Mouse (Mus musculus) MEL (cell line): ENCODE data around the gene Slc38a4.

Source experiments
- CHD2 ChIP-seq: IDR thresholded peaks from 2 replicates; pipeline ENCODE4 v1.6.1; 2011; ENCODE audit warnings: low read length, improper control_type of control experiment
- CTCF ChIP-seq, 3 experiments: IDR thresholded peaks in 2 of 3; conservative IDR thresholded peaks in 1 of 3; 2 replicates each; pipeline ENCODE4 v1.5.1; 2011 to 2012; ENCODE audit warnings: low read length in 3 of 3, low read depth in 2 of 3, mild to moderate bottlenecking in 2 of 3, improper control_type of control experiment in 1 of 3, inconsistent platforms in 1 of 3, mixed read lengths in 1 of 3, moderate library complexity in 1 of 3; ENCODE audit not compliant: control insufficient read depth in 1 of 3, insufficient read depth in 1 of 3, poor library complexity in 1 of 3, severe bottlenecking in 1 of 3
- EP300 ChIP-seq, 2 experiments: IDR thresholded peaks; 2 replicates each; pipeline ENCODE4 v1.6.1; 2011; ENCODE audit warnings: improper control_type of control experiment in 2 of 2, low read length in 2 of 2, low read depth in 1 of 2, mild to moderate bottlenecking in 1 of 2
- GABPA ChIP-seq: IDR thresholded peaks from 2 replicates; pipeline ENCODE4 v1.6.1; 2012; ENCODE audit warnings: low read depth, mild to moderate bottlenecking, inconsistent platforms, low read length, improper control_type of control experiment, moderate library complexity
- NRF1 ChIP-seq: IDR thresholded peaks from 2 replicates; pipeline ENCODE4 v1.6.1; 2014; ENCODE audit warnings: low read depth, mild to moderate bottlenecking, inconsistent platforms, low read length, improper control_type of control experiment, moderate library complexity; ENCODE audit not compliant: poor library complexity, insufficient read depth, severe bottlenecking
- POLR2A ChIP-seq, 2 experiments: IDR thresholded peaks; 2 replicates each; pipeline ENCODE4 v1.6.1; 2011 to 2012; ENCODE audit warnings: low read length in 2 of 2, mild to moderate bottlenecking in 2 of 2, control low read depth in 1 of 2, improper control_type of control experiment in 1 of 2, low read depth in 1 of 2, moderate library complexity in 1 of 2; ENCODE audit not compliant: control insufficient read depth in 1 of 2, insufficient read depth in 1 of 2, poor library complexity in 1 of 2
- POLR2AphosphoS5 ChIP-seq: IDR thresholded peaks from 2 replicates; pipeline ENCODE4 v1.6.1; 2012; ENCODE audit warnings: low read depth, borderline replicate concordance, mild to moderate bottlenecking, inconsistent platforms, low read length, moderate library complexity, mixed read lengths
- RAD21 ChIP-seq: IDR thresholded peaks from 2 replicates; pipeline ENCODE4 v1.6.1; 2011; ENCODE audit warnings: mild to moderate bottlenecking, low read depth, low read length, improper control_type of control experiment
- TAL1 ChIP-seq: IDR thresholded peaks from 2 replicates; pipeline ENCODE4 v1.6.1; 2012; ENCODE audit warnings: mild to moderate bottlenecking, inconsistent platforms, low read length, moderate library complexity, mixed read lengths
- UBTF ChIP-seq: IDR thresholded peaks from 2 replicates; pipeline ENCODE4 v1.6.1; 2012; ENCODE audit warnings: low read depth, mild to moderate bottlenecking, inconsistent platforms, low read length, improper control_type of control experiment, moderate library complexity, borderline replicate concordance; ENCODE audit not compliant: insufficient read depth
- ZC3H11A ChIP-seq: IDR thresholded peaks from 2 replicates; pipeline ENCODE4 v1.6.1; 2012; ENCODE audit warnings: low read depth, mild to moderate bottlenecking, inconsistent platforms, low read length, improper control_type of control experiment

DNA sequence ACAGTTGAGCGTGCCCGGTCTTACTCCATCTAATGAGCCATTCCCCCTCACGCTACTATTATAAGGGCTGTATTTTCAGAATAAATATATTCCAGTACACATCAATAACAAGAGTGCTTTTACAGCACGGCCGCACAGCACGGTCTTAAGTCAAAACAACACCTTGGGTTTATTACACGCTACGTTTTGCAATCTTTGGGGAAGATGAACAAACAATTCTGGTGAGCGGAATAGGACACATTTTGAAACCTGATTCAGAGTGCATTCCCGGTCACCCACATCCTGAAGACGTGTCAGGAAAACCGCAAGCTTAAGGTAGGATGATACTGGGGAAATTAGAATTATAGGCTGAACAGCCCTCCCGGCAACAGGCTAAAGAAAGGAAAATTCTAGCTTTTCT is 11.8 kb downstream of the Slc38a4 start:
- TF ChIP-seq ZC3H11A (no peak), CTCF (IDR thresholded peaks at IDR 0.05 in 2 of 3, conservative IDR thresholded peaks at IDR 0.05 in 1 of 3; ENCODE audit: control insufficient read depth in 1 of 3, insufficient read depth in 1 of 3, low read depth in 2 of 3, low read length in 3 of 3, poor library complexity in 1 of 3, severe bottlenecking in 1 of 3) (no peak), RAD21 (no peak), POLR2AphosphoS5 (no peak), POLR2A (IDR thresholded peaks at IDR 0.05; ENCODE audit: control insufficient read depth in 1 of 2, insufficient read depth in 1 of 2, low read depth in 1 of 2, low read length in 2 of 2, poor library complexity in 1 of 2) (no peak), UBTF (no peak), GABPA (no peak), EP300 (IDR thresholded peaks at IDR 0.05; ENCODE audit: low read depth in 1 of 2, low read length in 2 of 2) (no peak), CHD2 (no peak), NRF1 (no peak), TAL1 (no peak)
